Mouse (Mus musculus) cortical plate, adult 2 months (tissue): Measurements from ENCODE around the gene Trim31.

Experiments used
- CTCF ChIP-seq: fragments of 200-500 bp; IDR thresholded peaks from 2 replicates; pipeline ENCODE4 v1.5.1; 2011; ENCODE audit warnings: mild to moderate bottlenecking, control low read depth, low read length; ENCODE audit not compliant: insufficient read depth; ENCODE audit errors: extremely low read depth
- POLR2A ChIP-seq: fragments of 200-500 bp; IDR thresholded peaks from 2 replicates; pipeline ENCODE4 v1.6.1; 2011; ENCODE audit warnings: mild to moderate bottlenecking, low read length, control low read depth; ENCODE audit not compliant: insufficient read depth; ENCODE audit errors: extremely low read depth

DNA sequence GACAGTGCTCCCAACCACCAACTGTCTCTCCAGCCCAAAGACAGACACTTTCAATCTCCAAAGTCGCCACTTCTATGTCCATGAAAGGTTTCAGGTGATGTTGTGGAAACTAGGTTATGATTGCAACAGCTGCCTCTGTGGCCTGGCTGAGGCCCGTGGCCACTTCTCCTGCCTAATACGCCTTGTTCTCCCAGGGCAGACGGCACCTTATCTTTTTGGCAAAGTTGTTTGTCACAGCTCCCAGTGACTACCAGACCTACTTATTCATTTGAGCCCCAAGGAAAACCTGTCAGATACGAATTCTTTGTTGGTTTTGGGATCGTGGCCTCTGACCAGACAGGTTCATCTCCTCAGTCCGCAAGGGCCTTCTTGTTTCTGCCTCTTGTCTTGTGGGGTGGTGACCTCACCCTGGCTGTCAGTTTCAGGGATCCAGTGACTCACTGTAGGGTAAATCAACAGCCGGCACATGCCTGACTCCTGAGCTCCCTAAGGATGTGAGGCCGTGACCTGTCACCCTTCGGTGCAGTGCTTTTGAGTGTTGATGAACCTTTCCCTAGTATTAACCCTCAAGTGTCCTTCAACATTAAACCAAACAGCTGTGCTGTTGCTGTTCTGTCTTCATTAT is 29.7 kb downstream of the Trim31 start:
- TF ChIP-seq CTCF: no peak
- no peak for TF ChIP-seq POLR2A
